Mouse (Mus musculus) stomach, embryonic 14.5 days (tissue): Measurements from ENCODE around the gene Zfp189. TPM values are rescaled to one million over a fixed set of nuclear protein-coding genes. Genes with fewer than 3 reads are reported as not detected.

Source experiments
- ATAC-seq: fragments of 200-750 bp; cut with Nextera tagmentation; 2 replicates; pipeline ENCODE4 v1.8.0; 2017; ENCODE audit warnings: low read depth, moderate TSS enrichment; ENCODE audit not compliant: insufficient number of reproducible peaks, insufficient read depth, low FRiP score
- H3K27ac ChIP-seq: fragments of 300-500 bp; sonication (generic); 2 replicates; pipeline ENCODE4 v1.5.1; 2014; ENCODE audit warnings: mild to moderate bottlenecking, low read length, moderate library complexity, mixed read lengths
- H3K27me3 ChIP-seq: fragments of 300-500 bp; sonication (generic); 2 replicates; pipeline ENCODE4 v1.6.1; 2014; ENCODE audit warnings: low read length, control low read depth, mixed read lengths; ENCODE audit not compliant: control insufficient read depth, insufficient read depth
- H3K36me3 ChIP-seq: fragments of 300-500 bp; sonication (generic); 2 replicates; pipeline ENCODE4 v1.6.1; 2014; ENCODE audit warnings: mild to moderate bottlenecking, control low read depth, low read length, moderate library complexity, mixed read lengths; ENCODE audit not compliant: control insufficient read depth, insufficient read depth
- H3K4me1 ChIP-seq: fragments of 300-500 bp; sonication (generic); 2 replicates; pipeline ENCODE4 v1.6.1; 2014; ENCODE audit warnings: low read length, control low read depth, mixed read lengths; ENCODE audit not compliant: control insufficient read depth, insufficient read depth
- H3K4me2 ChIP-seq: fragments of 300-500 bp; sonication (generic); replicated peaks from 2 replicates; pipeline ENCODE4 v1.6.1; 2014; ENCODE audit warnings: low read depth, low read length, control low read depth
- H3K4me3 ChIP-seq: fragments of 300-500 bp; sonication (generic); 2 replicates; pipeline ENCODE4 v1.5.1; 2014; ENCODE audit warnings: low read depth, low read length, control low read depth
- H3K9ac ChIP-seq: fragments of 300-500 bp; sonication (generic); replicated peaks from 2 replicates; pipeline ENCODE4 v1.6.1; 2014; ENCODE audit warnings: low read depth, mild to moderate bottlenecking, control low read depth, low read length, moderate library complexity, mixed read lengths
- H3K9me3 ChIP-seq: fragments of 300-500 bp; sonication (generic); 2 replicates; pipeline ENCODE4 v1.6.1; 2016; ENCODE audit warnings: low read depth, low read length, control low read depth; ENCODE audit not compliant: control insufficient read depth
- WGBS: fragments of 180-500 bp; shearing (Covaris S2); extraction: QIAGEN DNeasy Blood & Tissue Kit; methylation state at CpG from one replicate; pipeline ENCODE4 v1.1.7; 2014; 5-methylcytosine and 5-hydroxymethylcytosine counted together
- polyA plus RNA-seq: library from polyadenylated mRNA; unstranded; fragments of >200 nt; fragmentation: Nextera tagmentation; extraction: Ambion mirVana; gene quantifications from 2 replicates; pipeline ENCODE4 v1.2.1, GENCODE M21; 2014

Zfp189 gene
- polyA plus RNA-seq, 1 experiment from 2014 or later = 7.1 TPM

GRCm38 (mm10) chr4:49521346-49521745 lies 370 bp downstream of the Zfp189 start:
- Histone ChIP-seq H3K4me3 (peak overlapping the region; percentile 69), H3K9me3 (no peaks in the 10 kb centered on the region), H3K36me3 (no peaks in the 10 kb centered on the region), H3K27ac (peak overlapping the region; percentile 2; the same call in 1 of the 2 replicates), H3K27me3 (no peaks in the 10 kb centered on the region), H3K4me2 (peak overlapping the region; percentile 42), H3K9ac (peak overlapping the region; percentile 34; the same call in 1 of the 2 replicates), H3K4me1 (peaks cover 5% of the 10 kb centered on the region; the same call in 1 of the 2 replicates)
- 1% methylated on average over 17 of the region's 17 CpGs for WGBS
- ATAC-seq = peak; percentile 72

- peaks cover 5% of the 10 kb centered on the region; the same call in 1 of the 2 replicates for H3K4me1 ChIP-seq
- H3K27ac ChIP-seq = no peak overlapping the region
- no peaks in the 10 kb centered on the region for H3K36me3 ChIP-seq
- H3K4me3 ChIP-seq = no peak overlapping the region
- no peaks in the 10 kb centered on the region for H3K9me3 ChIP-seq
- no peaks in the 10 kb centered on the region for H3K27me3 ChIP-seq
- no peak for ATAC-seq
- 75% methylated on average over 9 of the region's 9 CpGs for WGBS
- no peak overlapping the region for H3K9ac ChIP-seq
- no peak overlapping the region for H3K4me2 ChIP-seq
Observed at GRCm38 (mm10) chr4:49522576-49522975, 1.6 kb downstream of the Zfp189 start.

GRCm38 (mm10) chr4:49535036-49535435 lies 14.1 kb downstream of the Zfp189 start:
- H3K4me2 ChIP-seq = no peak overlapping the region
- WGBS = 87% methylated on average over 3 of the region's 3 CpGs
- no peaks in the 10 kb centered on the region for H3K9me3 ChIP-seq
- H3K27me3 ChIP-seq = no peaks in the 10 kb centered on the region
- H3K27ac ChIP-seq = no peak overlapping the region
- no peaks in the 10 kb centered on the region for H3K4me1 ChIP-seq
- H3K4me3 ChIP-seq = no peak overlapping the region
- ATAC-seq = no peak
- H3K36me3 ChIP-seq = peaks cover 2% of the 10 kb centered on the region; the same call in 1 of the 2 replicates
- no peak overlapping the region for H3K9ac ChIP-seq

GRCm38 (mm10) chr4:49535675-49536294 lies 14.8 kb downstream of the Zfp189 start:
- no peak overlapping the region for H3K4me3 ChIP-seq
- no peaks in the 10 kb centered on the region for H3K27me3 ChIP-seq
- ATAC-seq = no peak
- H3K4me1 ChIP-seq = no peaks in the 10 kb centered on the region
- no peak overlapping the region for H3K9ac ChIP-seq
- H3K36me3 ChIP-seq = no peaks in the 10 kb centered on the region
- no peaks in the 10 kb centered on the region for H3K9me3 ChIP-seq
- H3K27ac ChIP-seq = no peak overlapping the region
- 88% methylated on average over 4 of the region's 4 CpGs for WGBS
- H3K4me2 ChIP-seq = no peak overlapping the region

GRCm38 (mm10) chr4:49536671-49537070 lies 15.7 kb downstream of the Zfp189 start:
- WGBS = 83% methylated on average over 4 of the region's 4 CpGs
- no peak overlapping the region for H3K4me2 ChIP-seq
- H3K27ac ChIP-seq = no peak overlapping the region
- H3K27me3 ChIP-seq = no peaks in the 10 kb centered on the region
- ATAC-seq = no peak
- H3K4me3 ChIP-seq = no peak overlapping the region
- H3K4me1 ChIP-seq = no peaks in the 10 kb centered on the region
- H3K9me3 ChIP-seq = no peaks in the 10 kb centered on the region
- H3K36me3 ChIP-seq = no peaks in the 10 kb centered on the region
- no peak overlapping the region for H3K9ac ChIP-seq

- Histone ChIP-seq H3K4me3 (no peak overlapping the region), H3K4me2 (no peak overlapping the region), H3K27me3 (no peaks in the 10 kb centered on the region), H3K9me3 (no peaks in the 10 kb centered on the region), H3K27ac (no peak overlapping the region), H3K9ac (no peak overlapping the region), H3K4me1 (no peaks in the 10 kb centered on the region), H3K36me3 (no peaks in the 10 kb centered on the region)
- ATAC-seq = no peak
- 52% methylated on average over 6 of the region's 6 CpGs for WGBS
Observed at GRCm38 (mm10) chr4:49539665-49540064, 18.7 kb downstream of the Zfp189 start.

- Histone ChIP-seq H3K9ac (no peak overlapping the region), H3K9me3 (no peaks in the 10 kb centered on the region), H3K27ac (no peak overlapping the region), H3K4me3 (no peak overlapping the region), H3K4me2 (no peak overlapping the region), H3K4me1 (no peaks in the 10 kb centered on the region), H3K36me3 (no peaks in the 10 kb centered on the region), H3K27me3 (no peaks in the 10 kb centered on the region)
- ATAC-seq = no peak
- WGBS = 76% methylated on average over 3 of the region's 3 CpGs
Observed at GRCm38 (mm10) chr4:49540966-49541365, 20.0 kb downstream of the Zfp189 start.

GRCm38 (mm10) chr4:49546026-49546425 lies 25.1 kb downstream of the Zfp189 start:
- no peak for ATAC-seq
- Histone ChIP-seq H3K4me2 (no peak overlapping the region), H3K9me3 (no peaks in the 10 kb centered on the region), H3K36me3 (no peaks in the 10 kb centered on the region), H3K9ac (no peak overlapping the region), H3K27ac (no peak overlapping the region), H3K27me3 (no peaks in the 10 kb centered on the region), H3K4me1 (no peaks in the 10 kb centered on the region), H3K4me3 (no peak overlapping the region)
- 80% methylated on average over 2 of the region's 2 CpGs for WGBS
